In genomic region chr1:183075121-183075822, GRCm38 (mm10) we compare ENCODE assay signal across 9 mouse cellular contexts.
DNase-seq lines count a peak whose midpoint lies in the region; ATAC-seq lines count a peak whose summit lies in the region.
"Had no signal": no experiment of that assay in that cellular context is flagged by ENCODE, and none has a peak within 500 bp of the region (broad histone marks: within the 10 kb centered on the region; RNA-seq: fewer than 3 reads in every experiment).

No protein-coding gene starts in this region.

- H3K27ac ChIP-seq in forebrain, embryonic 14.5 days (ENCODE audit: low read depth, low read length): peak overlapping the region; percentile 14; the same call in 1 of the 2 replicates
- no peak overlapping the region for H3K27ac ChIP-seq in forebrain, embryonic 10.5 days
- H3K27ac ChIP-seq in neural tube, embryonic 13.5 days (replicated peaks): peak overlapping the region; percentile 59
- H3K27ac ChIP-seq in stomach, embryonic 16.5 days (ENCODE audit: low read length): no peak overlapping the region

- no peak overlapping the region for H3K9ac ChIP-seq in forebrain, embryonic 14.5 days (ENCODE audit: low read length)
- no peak overlapping the region for H3K9ac ChIP-seq in neural tube, embryonic 13.5 days
- no peak overlapping the region for H3K9ac ChIP-seq in stomach, embryonic 16.5 days (ENCODE audit: low read length)

- H3K4me2 ChIP-seq in forebrain, embryonic 14.5 days (ENCODE audit: low read length): no peak overlapping the region
- no peak overlapping the region for H3K4me2 ChIP-seq in neural tube, embryonic 13.5 days
- 0 out of 2 replicates have a peak overlapping the region, but pooled peaks have one; percentile 9 for H3K4me2 ChIP-seq in stomach, embryonic 16.5 days (ENCODE audit: low read depth, low read length)

- H3K27me3 ChIP-seq in forebrain, embryonic 14.5 days (replicated peaks; ENCODE audit: control insufficient read depth, insufficient read depth, low read length): no peaks in the 10 kb centered on the region
- no peaks in the 10 kb centered on the region for H3K27me3 ChIP-seq in forebrain, embryonic 10.5 days (ENCODE audit: poor library complexity, severe bottlenecking)
- no peaks in the 10 kb centered on the region for H3K27me3 ChIP-seq in neural tube, embryonic 13.5 days
- no peaks in the 10 kb centered on the region for H3K27me3 ChIP-seq in stomach, embryonic 16.5 days (ENCODE audit: control insufficient read depth, insufficient read depth, low read length)

- peak; percentile 33 for DNase-seq in forebrain, embryonic 14.5 days (ENCODE audit: low spot score)
- DNase-seq in forebrain, embryonic 10.5 days (ENCODE audit: extremely low spot score, low spot score): no peak
- DNase-seq in neural tube, embryonic 10.5 days (ENCODE audit: extremely low spot score, low spot score): no peak
- DNase-seq in lung, postnatal 14 days: peak; percentile 5
- DNase-seq in adrenal gland, postnatal 36 days: no peak
- DNase-seq: kidney, adult 9 months had no signal

- H3K4me3 ChIP-seq in forebrain, embryonic 14.5 days (ENCODE audit: low read depth, low read length): no peak overlapping the region
- H3K4me3 ChIP-seq in forebrain, embryonic 10.5 days: no peak overlapping the region
- no peak overlapping the region for H3K4me3 ChIP-seq in neural tube, embryonic 13.5 days
- no peak overlapping the region for H3K4me3 ChIP-seq in stomach, embryonic 16.5 days (replicated peaks; ENCODE audit: low read length)

- 0 out of 2 replicates have a peak, but pooled peaks have one; percentile 48 for ATAC-seq in forebrain, embryonic 14.5 days
- no peak for ATAC-seq in neural tube, embryonic 13.5 days (ENCODE audit: low read depth)
- ATAC-seq in stomach, embryonic 16.5 days (ENCODE audit: insufficient read depth, low FRiP score): peak; percentile 48; the same call in 1 of the 2 replicates
- no peak for ATAC-seq in monocyte, adult 5-6 weeks (replicated peaks; ENCODE audit: insufficient number of reproducible peaks, low FRiP score, low TSS enrichment, poor library complexity, severe bottlenecking)

- no peaks in the 10 kb centered on the region for H3K4me1 ChIP-seq in forebrain, embryonic 14.5 days (ENCODE audit: control insufficient read depth, insufficient read depth, low read length)
- peaks cover 10% of the 10 kb centered on the region for H3K4me1 ChIP-seq in forebrain, embryonic 10.5 days
- H3K4me1 ChIP-seq in neural tube, embryonic 13.5 days (replicated peaks): peaks cover 3% of the 10 kb centered on the region
- peaks cover 16% of the 10 kb centered on the region; the same call in 1 of the 2 replicates for H3K4me1 ChIP-seq in stomach, embryonic 16.5 days (ENCODE audit: control insufficient read depth, insufficient read depth, low read length)

- WGBS in forebrain, embryonic 14.5 days: 70% methylated on average over 15 of the region's 15 CpGs
- 86% methylated on average over 15 of the region's 15 CpGs for WGBS in forebrain, embryonic 10.5 days
- WGBS in neural tube, embryonic 13.5 days: 58% methylated on average over 15 of the region's 15 CpGs
- 23% methylated on average over 15 of the region's 15 CpGs for WGBS in stomach, embryonic 16.5 days

- no peaks in the 10 kb centered on the region for H3K9me3 ChIP-seq in forebrain, embryonic 14.5 days (replicated peaks; ENCODE audit: control insufficient read depth, low read length)
- H3K9me3 ChIP-seq in forebrain, embryonic 10.5 days: 0 out of 2 replicates have a peak, but pooled peaks cover 4% of the 10 kb centered on the region
- H3K9me3 ChIP-seq in neural tube, embryonic 13.5 days: no peaks in the 10 kb centered on the region
- H3K9me3 ChIP-seq in stomach, embryonic 16.5 days (replicated peaks; ENCODE audit: control insufficient read depth, low read length): no peaks in the 10 kb centered on the region; the same call in 1 of the 2 replicates

- H3K36me3 ChIP-seq in forebrain, embryonic 14.5 days (ENCODE audit: control insufficient read depth, insufficient read depth, low read length): no peaks in the 10 kb centered on the region
- peaks cover 3% of the 10 kb centered on the region; the same call in 1 of the 2 replicates for H3K36me3 ChIP-seq in forebrain, embryonic 10.5 days (replicated peaks)
- H3K36me3 ChIP-seq in neural tube, embryonic 13.5 days: no peaks in the 10 kb centered on the region
- no peaks in the 10 kb centered on the region for H3K36me3 ChIP-seq in stomach, embryonic 16.5 days (ENCODE audit: control insufficient read depth, insufficient read depth, low read length)

Comparison
In these comparisons a context has a peak if more than half of its experiments do, and no peak if none do; other contexts are left out.
1. DNase-seq: peak in forebrain, embryonic 14.5 days (single experiment) and lung, postnatal 14 days (single experiment); none in forebrain, embryonic 10.5 days (single experiment), neural tube, embryonic 10.5 days (single experiment) and adrenal gland, postnatal 36 days (0 of 2).
2. H3K27ac ChIP-seq: peak in forebrain, embryonic 14.5 days (single experiment) and neural tube, embryonic 13.5 days (single experiment); none in forebrain, embryonic 10.5 days (single experiment) and stomach, embryonic 16.5 days (single experiment).
3. ATAC-seq: peak in forebrain, embryonic 14.5 days (single experiment) and stomach, embryonic 16.5 days (single experiment); none in neural tube, embryonic 13.5 days (single experiment) and monocyte, adult 5-6 weeks (single experiment).